Mouse (Mus musculus): ENCODE data around the gene Dnmt3a. TPM values are rescaled to one million over a fixed set of nuclear protein-coding genes. Genes with fewer than 3 reads are reported as not detected.
"Not testable (repeated sequence)": the region's sequence is repeated elsewhere in the genome, so short reads cannot be mapped to it uniquely, and the experiment has no call there.

Gene Dnmt3a
- polyA plus RNA-seq, 1 experiment, result 7.0 TPM

- Histone ChIP-seq H3K27me3 (ENCODE audit: control insufficient read depth, insufficient read depth, low read length) (no peaks in the 10 kb centered on the region), H3K36me3 (ENCODE audit: control insufficient read depth, insufficient read depth, low read length) (no peaks in the 10 kb centered on the region), H3K4me3 (ENCODE audit: control insufficient read depth, low read depth, low read length) (no peak overlapping the region), H3K4me1 (ENCODE audit: control insufficient read depth, insufficient read depth, low read length) (peaks cover 5% of the 10 kb centered on the region), H3K27ac (ENCODE audit: control insufficient read depth, insufficient read depth, low read depth, low read length) (no peak overlapping the region)
- TF ChIP-seq CTCF (IDR thresholded peaks at IDR 0.05; ENCODE audit: control insufficient read depth, insufficient read depth, insufficient replicate concordance, low read depth, low read length) (no peak), POLR2A (IDR thresholded peaks at IDR 0.05; ENCODE audit: control insufficient read depth, low read depth, low read length) (no peak)
These were observed 110.0 kb downstream of the Dnmt3a start for GRCm38 (mm10) chr12:3915852-3916251.

- TF ChIP-seq POLR2A (IDR thresholded peaks at IDR 0.05; ENCODE audit: control insufficient read depth, low read depth, low read length) (no peak), CTCF (IDR thresholded peaks at IDR 0.05; ENCODE audit: control insufficient read depth, insufficient read depth, insufficient replicate concordance, low read depth, low read length) (no peak)
- Histone ChIP-seq H3K36me3 (ENCODE audit: control insufficient read depth, insufficient read depth, low read length) (no peaks in the 10 kb centered on the region), H3K4me1 (ENCODE audit: control insufficient read depth, insufficient read depth, low read length) (peaks cover 5% of the 10 kb centered on the region), H3K27ac (ENCODE audit: control insufficient read depth, insufficient read depth, low read depth, low read length) (no peak overlapping the region), H3K27me3 (ENCODE audit: control insufficient read depth, insufficient read depth, low read length) (no peaks in the 10 kb centered on the region), H3K4me3 (ENCODE audit: control insufficient read depth, low read depth, low read length) (no peak overlapping the region)
These were observed 112.0 kb downstream of the Dnmt3a start for GRCm38 (mm10) chr12:3917668-3918341.

GRCm38 (mm10) chr12:3918577-3918976, 112.8 kb downstream of the Dnmt3a start:
- H3K27me3 ChIP-seq (ENCODE audit: control insufficient read depth, insufficient read depth, low read length), result no peaks in the 10 kb centered on the region
- no peak overlapping the region for H3K4me3 ChIP-seq (ENCODE audit: control insufficient read depth, low read depth, low read length)
- TF ChIP-seq CTCF (IDR thresholded peaks at IDR 0.05; ENCODE audit: control insufficient read depth, insufficient read depth, insufficient replicate concordance, low read depth, low read length), result no peak
- no peak for TF ChIP-seq POLR2A (IDR thresholded peaks at IDR 0.05; ENCODE audit: control insufficient read depth, low read depth, low read length)
- H3K4me1 ChIP-seq (ENCODE audit: control insufficient read depth, insufficient read depth, low read length), result peaks cover 5% of the 10 kb centered on the region
- H3K36me3 ChIP-seq (ENCODE audit: control insufficient read depth, insufficient read depth, low read length), result no peaks in the 10 kb centered on the region
- no peak overlapping the region for H3K27ac ChIP-seq (ENCODE audit: control insufficient read depth, insufficient read depth, low read depth, low read length)

- Histone ChIP-seq H3K4me1 (ENCODE audit: control insufficient read depth, insufficient read depth, low read length) (peaks cover 5% of the 10 kb centered on the region), H3K27ac (ENCODE audit: control insufficient read depth, insufficient read depth, low read depth, low read length) (no peak overlapping the region), H3K4me3 (ENCODE audit: control insufficient read depth, low read depth, low read length) (no peak overlapping the region), H3K27me3 (ENCODE audit: control insufficient read depth, insufficient read depth, low read length) (no peaks in the 10 kb centered on the region), H3K36me3 (ENCODE audit: control insufficient read depth, insufficient read depth, low read length) (no peaks in the 10 kb centered on the region)
- no peak for TF ChIP-seq POLR2A (IDR thresholded peaks at IDR 0.05; ENCODE audit: control insufficient read depth, low read depth, low read length)
- no peak for TF ChIP-seq CTCF (IDR thresholded peaks at IDR 0.05; ENCODE audit: control insufficient read depth, insufficient read depth, insufficient replicate concordance, low read depth, low read length)
These were observed 113.6 kb downstream of the Dnmt3a start for GRCm38 (mm10) chr12:3919423-3919822.

- Histone ChIP-seq H3K27ac (ENCODE audit: control insufficient read depth, insufficient read depth, low read depth, low read length) (no peak overlapping the region), H3K36me3 (ENCODE audit: control insufficient read depth, insufficient read depth, low read length) (no peaks in the 10 kb centered on the region), H3K27me3 (ENCODE audit: control insufficient read depth, insufficient read depth, low read length) (no peaks in the 10 kb centered on the region), H3K4me1 (ENCODE audit: control insufficient read depth, insufficient read depth, low read length) (peaks cover 12% of the 10 kb centered on the region), H3K4me3 (ENCODE audit: control insufficient read depth, low read depth, low read length) (no peak overlapping the region)
- TF ChIP-seq POLR2A (IDR thresholded peaks at IDR 0.05; ENCODE audit: control insufficient read depth, low read depth, low read length) (no peak), CTCF (IDR thresholded peaks at IDR 0.05; ENCODE audit: control insufficient read depth, insufficient read depth, insufficient replicate concordance, low read depth, low read length) (peak; percentile 41; the same call in 1 of the 2 replicates)
These were observed 120.3 kb downstream of the Dnmt3a start for GRCm38 (mm10) chr12:3926127-3926526.

- no peak overlapping the region for H3K4me3 ChIP-seq (ENCODE audit: control insufficient read depth, low read depth, low read length)
- H3K36me3 ChIP-seq (ENCODE audit: control insufficient read depth, insufficient read depth, low read length), result no peaks in the 10 kb centered on the region
- TF ChIP-seq CTCF (IDR thresholded peaks at IDR 0.05; ENCODE audit: control insufficient read depth, insufficient read depth, insufficient replicate concordance, low read depth, low read length), result peak; percentile 20; the same call in 1 of the 2 replicates
- TF ChIP-seq POLR2A (IDR thresholded peaks at IDR 0.05; ENCODE audit: control insufficient read depth, low read depth, low read length), result no peak
- H3K27me3 ChIP-seq (ENCODE audit: control insufficient read depth, insufficient read depth, low read length), result no peaks in the 10 kb centered on the region
- H3K4me1 ChIP-seq (ENCODE audit: control insufficient read depth, insufficient read depth, low read length), result peaks cover 12% of the 10 kb centered on the region
- H3K27ac ChIP-seq (ENCODE audit: control insufficient read depth, insufficient read depth, low read depth, low read length), result no peak overlapping the region
These were observed 123.0 kb downstream of the Dnmt3a start for GRCm38 (mm10) chr12:3928841-3929240.

- H3K4me3 ChIP-seq (ENCODE audit: control insufficient read depth, low read depth, low read length), result peak overlapping the region; percentile 78
- not testable (repeated sequence) for H3K27me3 ChIP-seq (ENCODE audit: control insufficient read depth, insufficient read depth, low read length); H3K36me3 ChIP-seq (ENCODE audit: control insufficient read depth, insufficient read depth, low read length)
- peak overlapping the region; percentile 91 for H3K27ac ChIP-seq (ENCODE audit: control insufficient read depth, insufficient read depth, low read depth, low read length)
- H3K4me1 ChIP-seq (ENCODE audit: control insufficient read depth, insufficient read depth, low read length), result peaks cover 12% of the 10 kb centered on the region
- TF ChIP-seq POLR2A (IDR thresholded peaks at IDR 0.05; ENCODE audit: control insufficient read depth, low read depth, low read length), result peak; percentile 51
These were observed 124.5 kb downstream of the Dnmt3a start for GRCm38 (mm10) chr12:3930090-3930865.

Measured in testis, adult 2 months (tissue).